Mouse (Mus musculus) lung, embryonic 14.5 days (tissue): ENCODE measurements around the gene Irs3. TPM values are rescaled to one million over a fixed set of nuclear protein-coding genes. Genes with fewer than 3 reads are reported as not detected.
A peak's percentile ranks its signal among the peaks of the same experiment; 100 is the strongest.

Source experiments
- ATAC-seq: fragments of 200-750 bp; cut with Nextera tagmentation; 2 replicates; pipeline ENCODE4 v1.8.0; 2017; ENCODE audit warnings: mild to moderate bottlenecking, moderate TSS enrichment, moderate library complexity; ENCODE audit not compliant: insufficient read depth
- DNase-seq: peaks from one replicate; pipeline ENCODE4 v3.0.0-alpha.2; 2015
- H3K27ac ChIP-seq: fragments of 300-500 bp; sonication (generic); 2 replicates; pipeline ENCODE4 v1.5.1; 2014; ENCODE audit warnings: low read depth, mild to moderate bottlenecking, moderate library complexity
- H3K27me3 ChIP-seq: fragments of 300-500 bp; sonication (generic); 2 replicates; pipeline ENCODE4 v1.6.1; 2014; ENCODE audit warnings: low read length, control low read depth; ENCODE audit not compliant: insufficient read depth
- H3K36me3 ChIP-seq: fragments of 300-500 bp; sonication (generic); 2 replicates; pipeline ENCODE4 v1.6.1; 2014; ENCODE audit warnings: control low read depth; ENCODE audit not compliant: insufficient read depth
- H3K4me1 ChIP-seq: fragments of 300-500 bp; sonication (generic); 2 replicates; pipeline ENCODE4 v1.6.1; 2014; ENCODE audit warnings: antibody characterized with exemption, control low read depth; ENCODE audit not compliant: insufficient read depth
- H3K4me2 ChIP-seq: fragments of 300-500 bp; sonication (generic); 2 replicates; pipeline ENCODE4 v1.6.1; 2014; ENCODE audit warnings: mild to moderate bottlenecking
- H3K4me3 ChIP-seq: fragments of 300-500 bp; sonication (generic); 2 replicates; pipeline ENCODE4 v1.5.1; 2014; ENCODE audit warnings: low read depth, low read length
- H3K9ac ChIP-seq: fragments of 300-500 bp; sonication (generic); 2 replicates; pipeline ENCODE4 v1.6.1; 2014
- H3K9me3 ChIP-seq: fragments of 300-500 bp; sonication (generic); 2 replicates; pipeline ENCODE4 v1.6.1; 2016; ENCODE audit warnings: low read depth, low read length, control low read depth
- CTCF ChIP-seq: IDR thresholded peaks from 2 replicates; pipeline ENCODE4 v1.5.1; 2016; ENCODE audit warnings: antibody characterized with exemption, low read depth
- WGBS: fragments of 180-500 bp; shearing (Covaris S2); extraction: QIAGEN DNeasy Blood & Tissue Kit; methylation state at CpG from one replicate; pipeline ENCODE4 v1.1.7; 2014; 5-methylcytosine and 5-hydroxymethylcytosine counted together
- polyA plus RNA-seq: library from polyadenylated mRNA; unstranded; fragments of >200 nt; fragmentation: Nextera tagmentation; extraction: Ambion mirVana; gene quantifications from 2 replicates; pipeline ENCODE4 v1.2.1, GENCODE M21; 2014

Irs3 gene
- polyA plus RNA-seq, 1 experiment from 2014 or later: 0.08 TPM

DNA sequence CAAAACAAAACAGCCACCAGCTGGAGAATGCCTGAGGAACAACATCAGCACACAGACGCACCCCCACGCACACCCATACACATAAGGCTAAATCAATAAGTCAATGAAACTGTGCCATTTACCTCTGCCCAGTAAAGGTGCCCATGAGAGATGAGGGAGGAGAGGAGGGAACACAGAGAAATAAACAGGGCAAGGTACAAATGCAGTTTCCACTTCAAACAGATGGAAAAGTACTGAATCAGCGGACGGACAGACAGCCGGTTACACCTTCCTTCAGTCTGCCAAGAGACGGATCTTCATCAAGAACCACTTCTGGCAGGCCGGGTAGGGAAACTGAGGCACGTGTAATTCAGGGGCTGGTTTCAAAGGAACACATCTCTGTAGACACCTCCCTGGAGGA lies 29.3 kb upstream of the Irs3 start:
- Histone ChIP-seq H3K27ac (no peak overlapping the region), H3K9ac (no peak overlapping the region), H3K36me3 (no peaks in the 10 kb centered on the region), H3K4me1 (peaks cover 9% of the 10 kb centered on the region), H3K4me3 (no peak overlapping the region), H3K4me2 (no peak overlapping the region), H3K27me3 (no peaks in the 10 kb centered on the region), H3K9me3 (no peaks in the 10 kb centered on the region)
- 91% methylated on average over 8 of the region's 8 CpGs for WGBS
- TF ChIP-seq CTCF: no peak
- no peak for DNase-seq
- no peak for ATAC-seq

- Histone ChIP-seq H3K36me3 (no peaks in the 10 kb centered on the region), H3K9ac (no peak overlapping the region), H3K27ac (no peak overlapping the region), H3K4me3 (no peak overlapping the region), H3K27me3 (no peaks in the 10 kb centered on the region), H3K4me1 (peaks cover 9% of the 10 kb centered on the region), H3K9me3 (no peaks in the 10 kb centered on the region), H3K4me2 (no peak overlapping the region)
- WGBS: 82% methylated on average over 6 of the region's 6 CpGs
- DNase-seq: no peak
- no peak for ATAC-seq
- TF ChIP-seq CTCF: no peak
Observed at GRCm38 (mm10) chr5:137673015-137673414, 27.5 kb upstream of the Irs3 start.

GRCm38 (mm10) chr5:137672361-137672760 lies 26.8 kb upstream of the Irs3 start:
- H3K27ac ChIP-seq: peak overlapping the region; percentile 75; the same call in 1 of the 2 replicates
- ATAC-seq: no peak
- 76% methylated on average over 5 of the region's 5 CpGs for WGBS

DNA sequence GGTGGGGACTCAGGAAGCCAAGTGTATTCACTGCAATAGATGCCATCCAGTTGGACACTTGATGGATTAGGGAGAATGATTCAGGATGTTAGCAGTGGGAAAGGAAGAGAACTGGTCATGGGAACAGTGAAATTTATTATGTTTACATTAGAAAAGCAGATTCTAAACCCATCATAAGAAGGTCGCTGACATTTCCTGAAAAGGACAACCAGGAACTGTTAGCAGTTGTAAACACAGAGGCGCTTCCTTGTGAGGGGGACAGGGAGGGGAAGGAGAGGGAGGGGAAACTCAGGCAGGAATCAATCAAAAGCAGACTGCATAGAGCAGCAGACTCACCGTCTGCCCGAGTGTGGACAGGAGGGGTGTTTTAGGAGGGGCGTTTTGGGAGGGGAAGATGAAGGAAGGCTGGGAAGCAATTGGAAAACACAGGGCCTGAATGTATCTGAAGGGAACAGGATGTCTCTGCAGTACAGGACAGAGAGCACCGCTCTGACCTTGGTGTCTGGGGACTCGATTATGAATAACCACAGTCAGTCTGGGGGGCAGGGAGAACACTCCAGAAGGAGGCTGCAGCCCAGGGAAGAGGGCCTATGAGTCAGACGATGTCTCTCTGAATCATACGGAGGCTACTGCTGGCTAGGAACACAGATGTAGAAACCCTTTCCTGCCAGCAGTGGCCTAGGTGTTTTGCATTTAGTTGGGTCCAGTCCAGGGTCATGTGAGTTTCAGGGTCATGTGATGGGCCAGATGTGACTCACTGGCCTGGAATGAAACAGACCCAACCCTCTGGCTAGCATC lies 26.1 kb upstream of the Irs3 start:
- peak overlapping the region; percentile 1; the same call in 1 of the 2 replicates for H3K9ac ChIP-seq
- no peak for TF ChIP-seq CTCF
- H3K4me2 ChIP-seq: peak overlapping the region; percentile 19; the same call in 1 of the 2 replicates

More at GRCm38 (mm10) chr5:137672361-137672760, 26.8 kb upstream of the Irs3 start:
- 0 out of 2 replicates have a peak, but pooled peaks cover 2% of the 10 kb centered on the region for H3K36me3 ChIP-seq
- no peak for TF ChIP-seq CTCF
- peaks cover 9% of the 10 kb centered on the region for H3K4me1 ChIP-seq
- no peaks in the 10 kb centered on the region for H3K27me3 ChIP-seq
- no peak for DNase-seq
- no peaks in the 10 kb centered on the region for H3K9me3 ChIP-seq
- H3K4me2 ChIP-seq: no peak overlapping the region
- no peak overlapping the region for H3K4me3 ChIP-seq
- no peak overlapping the region for H3K9ac ChIP-seq

GRCm38 (mm10) chr5:137670240-137670639 lies 24.7 kb upstream of the Irs3 start:
- TF ChIP-seq CTCF: peak; percentile 47
- Histone ChIP-seq H3K36me3 (peaks cover 20% of the 10 kb centered on the region), H3K27ac (no peak overlapping the region), H3K9me3 (no peaks in the 10 kb centered on the region), H3K4me2 (no peak overlapping the region), H3K4me3 (no peak overlapping the region), H3K27me3 (no peaks in the 10 kb centered on the region), H3K9ac (no peak overlapping the region), H3K4me1 (peaks cover 9% of the 10 kb centered on the region)
- 94% methylated on average over 1 of the region's 1 CpGs for WGBS
- DNase-seq (no peak), ATAC-seq (no peak)

More for the DNA sequence above, 26.1 kb upstream of the Irs3 start:
- Histone ChIP-seq H3K36me3 (peaks cover 9% of the 10 kb centered on the region), H3K4me3 (no peak overlapping the region), H3K9me3 (no peaks in the 10 kb centered on the region), H3K27me3 (no peaks in the 10 kb centered on the region), H3K4me1 (peaks cover 9% of the 10 kb centered on the region), H3K27ac (peak overlapping the region; percentile 75)
- DNase-seq: peak; percentile 67
- peak; percentile 81 for ATAC-seq
- WGBS: 8% methylated on average over 9 of the region's 9 CpGs

- Histone ChIP-seq H3K36me3 (peaks cover 32% of the 10 kb centered on the region), H3K9ac (no peak overlapping the region; the same call in 1 of the 2 replicates), H3K9me3 (no peaks in the 10 kb centered on the region), H3K27ac (peak overlapping the region; percentile 38; the same call in 1 of the 2 replicates), H3K4me3 (no peak overlapping the region), H3K4me2 (no peak overlapping the region), H3K27me3 (no peaks in the 10 kb centered on the region), H3K4me1 (peaks cover 9% of the 10 kb centered on the region)
- peak; percentile 45 for DNase-seq
- no peak for ATAC-seq
- no peak for TF ChIP-seq CTCF
- WGBS: 54% methylated on average over 10 of the region's 10 CpGs
Observed at GRCm38 (mm10) chr5:137668971-137669370, 23.5 kb upstream of the Irs3 start.

- Histone ChIP-seq H3K36me3 (peaks cover 71% of the 10 kb centered on the region), H3K27me3 (no peaks in the 10 kb centered on the region), H3K4me3 (no peak overlapping the region), H3K4me2 (no peak overlapping the region), H3K9me3 (no peaks in the 10 kb centered on the region), H3K9ac (no peak overlapping the region), H3K4me1 (no peaks in the 10 kb centered on the region), H3K27ac (no peak overlapping the region)
- no peak for TF ChIP-seq CTCF
- ATAC-seq: no peak
- no peak for DNase-seq
- WGBS: 75% methylated on average over 9 of the region's 9 CpGs
Observed at GRCm38 (mm10) chr5:137663057-137663456, 17.5 kb upstream of the Irs3 start.
